Mouse (Mus musculus): ENCODE data around the gene Tbc1d22b.
"Not testable (repeated sequence)": the region's sequence is repeated elsewhere in the genome, so short reads cannot be mapped to it uniquely, and the experiment has no call there.

Gene Tbc1d22b

DNA sequence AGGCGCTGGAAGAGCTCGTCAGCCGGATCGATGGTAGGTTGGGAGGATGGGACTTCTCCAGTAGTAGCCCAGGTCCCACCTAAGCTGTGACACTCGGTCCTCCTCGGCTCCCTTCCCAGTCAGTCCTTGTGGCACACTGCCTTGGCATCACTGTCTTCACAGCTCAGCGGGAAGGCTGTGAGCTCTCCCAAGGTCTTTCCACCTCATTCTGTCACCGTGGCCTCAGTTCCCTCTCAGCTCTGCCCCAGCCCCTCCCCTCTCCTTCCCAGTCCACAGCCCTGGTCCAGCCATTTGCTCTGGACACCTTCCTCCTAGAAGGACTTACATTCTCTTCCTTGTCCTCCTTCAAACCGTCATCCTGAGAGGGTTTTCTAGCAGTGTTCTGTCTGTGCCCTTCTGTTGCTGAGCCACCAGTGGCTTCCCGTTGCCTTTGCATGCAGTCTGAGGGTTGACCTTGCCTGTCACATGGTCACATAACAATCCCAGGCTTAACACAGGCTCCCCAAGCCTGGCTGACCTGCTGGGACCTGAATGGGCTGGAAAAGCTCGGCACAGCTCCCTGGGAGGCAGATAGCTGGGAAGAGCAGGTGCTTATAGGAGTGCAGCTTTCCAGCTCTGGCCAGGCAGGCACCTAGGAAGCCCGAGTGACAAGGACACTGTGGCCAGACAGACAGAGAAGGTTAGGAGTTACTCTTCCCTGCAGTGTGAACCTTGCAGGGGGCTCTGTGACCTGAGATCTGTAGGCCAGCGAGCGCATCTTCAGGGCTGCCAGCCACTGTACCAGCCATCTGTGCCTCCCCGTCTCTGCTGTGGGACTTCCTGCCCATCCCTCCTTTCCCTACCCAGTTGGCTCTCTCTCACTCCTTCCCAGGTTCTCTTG is 46.5 kb downstream of the Tbc1d22b start:
- DNase-seq (ENCODE audit: low spot score) = no peak

DNA sequence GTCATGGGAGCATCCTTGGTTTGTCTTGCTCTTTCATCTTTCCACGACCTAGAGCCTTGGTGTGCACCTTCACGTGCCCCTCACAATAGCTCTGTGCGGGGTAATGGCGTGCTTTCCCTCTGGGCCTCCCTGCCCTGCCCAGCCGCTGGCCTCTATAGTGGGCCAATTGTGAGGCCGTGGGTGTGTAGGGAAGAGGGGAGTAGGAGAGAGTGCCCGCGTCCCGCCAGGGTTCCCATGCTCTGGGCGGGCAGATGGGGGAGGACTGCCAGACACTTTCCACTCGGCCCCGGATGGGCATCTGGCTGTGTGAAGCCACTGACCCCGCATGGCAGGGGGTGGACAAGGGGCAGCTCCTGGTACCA is 47.2 kb downstream of the Tbc1d22b start:
- DNase-seq (ENCODE audit: low spot score) = no peak

DNA sequence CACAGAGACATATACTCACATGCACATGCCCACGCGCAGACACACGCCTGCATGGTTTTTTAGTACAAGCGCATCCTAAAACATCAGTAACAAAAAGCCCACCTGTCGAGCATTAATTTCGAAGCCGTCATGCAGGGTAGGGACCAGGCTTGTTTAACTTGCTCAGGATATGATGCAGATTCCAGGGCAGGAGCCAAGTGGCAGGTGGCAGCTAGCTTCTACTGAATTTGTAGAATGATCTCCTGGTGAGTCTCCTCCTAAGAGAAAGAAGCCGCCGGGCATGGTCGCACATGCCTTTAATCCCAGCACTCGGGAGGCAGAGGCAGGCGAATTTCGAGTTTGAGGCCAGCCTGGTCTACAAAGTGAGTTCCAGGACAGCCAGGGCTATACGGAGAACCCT is 49.5 kb downstream of the Tbc1d22b start:
- no peak for DNase-seq (ENCODE audit: low spot score)

- no peak for DNase-seq (ENCODE audit: low spot score)
These were observed 50.0 kb downstream of the Tbc1d22b start for GRCm38 (mm10) chr17:29599537-29599936.

- DNase-seq (ENCODE audit: low spot score) = no peak
These were observed 51.8 kb downstream of the Tbc1d22b start for GRCm38 (mm10) chr17:29601391-29601790.

DNA sequence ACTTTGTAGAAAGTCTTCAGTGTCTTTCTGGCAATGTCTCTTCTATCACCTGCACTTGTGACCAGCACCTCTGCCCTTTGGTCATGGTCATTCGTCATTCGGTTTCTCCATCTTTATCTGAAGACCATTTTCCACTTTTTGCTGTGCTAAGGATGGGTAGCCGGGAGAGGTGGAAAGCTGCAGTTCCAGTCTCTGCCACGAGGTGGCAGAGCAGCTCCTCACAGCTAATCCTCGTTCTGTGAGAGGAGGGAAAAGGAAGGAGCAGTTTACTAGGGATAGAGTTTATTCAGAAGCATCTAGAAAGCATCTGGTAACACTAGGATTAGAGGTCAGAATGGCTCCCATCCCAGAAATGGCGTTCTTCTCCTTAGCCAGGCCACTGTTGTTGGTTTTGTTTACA is 53.7 kb downstream of the Tbc1d22b start:
- peak; percentile 78 for DNase-seq (ENCODE audit: low spot score)

- not testable (repeated sequence) for DNase-seq (ENCODE audit: low spot score)
These were observed 63.9 kb downstream of the Tbc1d22b start for GRCm38 (mm10) chr17:29613453-29613852.

DNA sequence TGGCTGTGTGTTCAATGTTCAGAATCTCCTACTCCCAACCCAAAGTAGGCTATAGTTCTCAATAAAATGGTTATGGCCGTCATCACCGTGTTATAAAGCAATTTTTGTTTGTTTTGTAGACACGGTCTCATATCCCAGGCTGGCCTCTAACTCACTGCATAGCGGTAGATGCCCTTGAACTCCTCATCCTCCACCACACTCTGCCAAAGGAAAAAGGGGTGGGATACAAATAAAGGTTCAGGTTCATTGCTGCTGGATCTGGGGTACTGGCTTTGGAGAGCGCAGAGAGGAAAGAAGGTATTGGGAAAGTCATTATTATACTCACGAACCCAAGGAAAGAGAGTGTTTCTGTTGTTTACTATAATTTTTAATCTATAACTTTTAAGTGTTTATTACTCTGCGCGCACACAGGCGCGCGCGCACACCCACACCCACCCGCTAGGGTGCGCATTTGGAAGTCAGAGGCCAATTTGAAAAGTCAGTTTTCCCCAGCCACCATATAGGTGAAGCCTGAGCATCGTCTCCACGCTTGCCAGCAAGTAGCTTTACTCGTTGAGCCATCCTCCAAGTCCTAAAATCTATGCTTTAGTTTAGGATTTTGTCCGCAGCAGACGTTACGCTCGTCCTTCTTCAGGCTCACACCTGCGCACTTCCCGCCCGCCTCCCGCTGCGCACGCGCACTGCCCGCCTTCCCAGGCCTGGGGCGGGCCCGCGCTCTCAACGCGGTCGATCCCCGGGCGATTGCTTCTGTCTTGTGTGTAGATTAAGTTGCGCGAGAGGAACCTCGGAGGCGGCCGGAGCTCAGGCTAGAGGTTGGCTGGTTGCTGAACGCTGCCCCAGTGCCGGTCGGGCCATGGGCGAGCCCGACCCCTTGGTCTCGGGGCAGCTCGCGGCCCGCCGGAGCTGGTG is 64.8 kb downstream of the Tbc1d22b start, which contains the start of the genes Rnf8 and Gm28043:
Gene Rnf8 (plus strand): TSS at position 676 of the 909 bp plus-strand sequence.
Gene Gm28043 (plus strand): TSS at position 762 of the 909 bp plus-strand sequence.
- DNase-seq (ENCODE audit: low spot score) = peak; percentile 92

GRCm38 (mm10) chr17:29615024-29615551 is 65.5 kb downstream of the Tbc1d22b start:
- DNase-seq (ENCODE audit: low spot score) = no peak

- DNase-seq (ENCODE audit: low spot score) = no peak
These were observed 66.0 kb downstream of the Tbc1d22b start for GRCm38 (mm10) chr17:29615616-29616015.

DNA sequence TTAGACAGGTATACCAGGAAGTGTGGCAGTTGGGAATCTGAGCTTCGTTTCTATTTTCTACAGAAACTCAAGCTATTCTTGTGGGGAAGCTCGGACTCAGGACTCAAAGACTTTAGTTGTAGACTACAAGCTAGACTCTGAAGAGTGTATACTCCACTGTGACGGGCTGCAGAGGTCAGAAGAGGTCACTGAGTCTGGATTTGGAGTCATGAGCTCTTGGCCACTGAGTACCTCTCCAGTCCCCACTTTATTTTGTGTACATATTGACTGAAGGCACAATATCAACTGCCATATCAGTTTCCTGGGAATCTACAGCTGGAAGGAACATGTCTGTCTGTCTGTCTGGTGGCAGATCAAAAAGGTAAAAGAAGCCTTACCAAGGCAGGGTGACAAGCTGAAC is 69.6 kb downstream of the Tbc1d22b start:
- DNase-seq (ENCODE audit: low spot score) = no peak

GRCm38 (mm10) chr17:29623488-29623887 is 73.9 kb downstream of the Tbc1d22b start:
- DNase-seq (ENCODE audit: low spot score) = no peak

GRCm38 (mm10) chr17:29627285-29627684 is 77.7 kb downstream of the Tbc1d22b start:
- DNase-seq (ENCODE audit: low spot score) = no peak

DNA sequence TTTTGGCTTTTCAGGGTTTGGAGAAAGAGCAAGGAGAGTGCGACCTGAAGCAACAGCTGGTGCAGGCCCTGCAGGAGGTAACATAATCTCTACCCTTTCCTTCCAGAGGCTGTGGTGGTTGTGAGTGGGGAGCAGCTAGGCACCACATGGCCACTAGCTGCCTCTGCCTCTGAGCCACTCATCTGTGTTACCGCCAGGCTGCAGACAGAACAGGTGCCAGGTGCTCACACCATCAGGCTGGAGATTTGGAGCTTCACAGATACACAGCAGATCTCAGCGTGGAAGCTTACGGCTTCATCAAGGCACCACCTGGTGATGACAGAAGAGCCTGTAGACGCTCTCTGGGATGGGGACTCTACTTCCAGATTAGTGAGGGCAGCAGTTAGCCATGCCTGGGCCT is 79.4 kb downstream of the Tbc1d22b start:
- DNase-seq (ENCODE audit: low spot score) = no peak

- DNase-seq (ENCODE audit: low spot score) = no peak
These were observed 80.0 kb downstream of the Tbc1d22b start for GRCm38 (mm10) chr17:29629620-29630019.

- no peak for DNase-seq (ENCODE audit: low spot score)
These were observed 82.7 kb downstream of the Tbc1d22b start for GRCm38 (mm10) chr17:29632312-29632711.

GRCm38 (mm10) chr17:29635492-29635891 is 85.9 kb downstream of the Tbc1d22b start:
- DNase-seq (ENCODE audit: low spot score) = no peak

- DNase-seq (ENCODE audit: low spot score) = no peak
These were observed 86.5 kb downstream of the Tbc1d22b start for GRCm38 (mm10) chr17:29636118-29636517.

GRCm38 (mm10) chr17:29637377-29637776 is 87.8 kb downstream of the Tbc1d22b start:
- DNase-seq (ENCODE audit: low spot score) = no peak

GRCm38 (mm10) chr17:29637895-29638294 is 88.3 kb downstream of the Tbc1d22b start:
- DNase-seq (ENCODE audit: low spot score) = no peak

GRCm38 (mm10) chr17:29640971-29641370 is 91.4 kb downstream of the Tbc1d22b start:
- no peak for DNase-seq (ENCODE audit: low spot score)

DNA sequence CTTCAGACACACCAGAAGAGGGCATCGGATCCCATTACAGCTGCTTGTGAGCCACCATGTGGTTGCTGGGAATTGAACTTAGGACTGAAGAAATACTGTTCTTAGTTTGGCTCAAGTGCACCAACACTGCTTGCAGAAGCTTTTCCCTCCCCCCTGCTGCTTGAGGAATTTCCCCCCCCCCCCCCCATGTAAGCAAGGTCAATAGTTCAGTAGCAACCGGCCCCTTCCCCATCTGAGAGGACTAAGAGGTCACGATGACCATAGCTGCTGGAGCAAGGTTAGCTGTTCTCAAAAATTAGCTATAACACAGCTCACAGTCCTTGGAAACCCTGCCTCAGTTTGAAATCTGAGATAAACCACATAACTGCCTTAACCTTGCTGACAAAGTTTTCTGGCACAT is 92.6 kb downstream of the Tbc1d22b start:
- DNase-seq (ENCODE audit: low spot score) = no peak

Data from ovary, postnatal 14 days (tissue).